Mouse (Mus musculus): ENCODE results near the gene Slc45a1.

GRCm38 (mm10) chr4:150599119-150599992, 52.6 kb downstream of the Slc45a1 start:
- no peak for TF ChIP-seq POLR2A (IDR thresholded peaks at IDR 0.05; ENCODE audit: insufficient read length, low read depth)
- no peak for TF ChIP-seq MAX (IDR thresholded peaks at IDR 0.05; ENCODE audit: low read depth)
- no peak for TF ChIP-seq POLR2AphosphoS2 (IDR thresholded peaks at IDR 0.05; ENCODE audit: insufficient read length, low read depth)
- TF ChIP-seq REST (IDR thresholded peaks at IDR 0.05; ENCODE audit: insufficient read depth, insufficient read length) = no peak
- TF ChIP-seq E2F4 (IDR thresholded peaks at IDR 0.05; ENCODE audit: insufficient read depth) = no peak
- TF ChIP-seq TCF12 (IDR thresholded peaks at IDR 0.05; ENCODE audit: insufficient read depth, poor library complexity, severe bottlenecking) = no peak
- TF ChIP-seq SRF (IDR thresholded peaks at IDR 0.05; ENCODE audit: control insufficient read depth, insufficient read length, low read depth) = no peak
- no peak for TF ChIP-seq USF1 (IDR thresholded peaks at IDR 0.05; ENCODE audit: low read depth)
- no peak for TF ChIP-seq CEBPB (IDR thresholded peaks at IDR 0.05; ENCODE audit: insufficient read depth, poor library complexity, severe bottlenecking)
- no peak for TF ChIP-seq TCF3 (IDR thresholded peaks at IDR 0.05; ENCODE audit: insufficient read length, low read depth)
- no peak for TF ChIP-seq MYOD1 (IDR thresholded peaks at IDR 0.05; ENCODE audit: control insufficient read depth in 1 of 3, insufficient read length in 2 of 3, low read depth in 2 of 3)

Measured in myocyte (in vitro differentiated cells).